Mouse (Mus musculus) heart, postnatal 0 days (tissue): ENCODE measurements around the gene Bhmt2.

Experiments
- CTCF ChIP-seq: IDR thresholded peaks from 2 replicates; pipeline ENCODE4 v1.5.1; 2016; ENCODE audit warnings: antibody characterized with exemption, control low read depth, low read depth
- EP300 ChIP-seq: IDR thresholded peaks from 2 replicates; pipeline ENCODE4 v1.6.1; 2016; ENCODE audit warnings: antibody characterized with exemption, low read depth

DNA sequence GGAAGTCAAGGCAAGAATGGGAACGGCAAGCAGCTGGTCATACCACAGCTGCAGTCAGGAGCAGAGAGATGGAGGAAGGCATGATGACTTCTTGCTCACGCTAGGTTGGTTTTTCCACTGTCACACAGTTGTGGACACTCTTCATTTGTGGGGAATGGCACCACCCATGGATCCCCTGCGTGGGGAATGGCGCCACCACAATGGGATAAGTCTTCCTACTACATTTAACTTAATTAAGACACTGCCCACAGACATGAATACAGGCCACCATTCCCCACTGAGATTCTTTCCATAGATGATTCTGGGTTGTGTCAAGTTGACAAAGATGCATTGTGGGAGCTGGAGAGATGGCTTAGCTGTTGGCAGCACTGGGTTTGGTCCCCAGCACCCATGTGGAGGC, 38.3 kb upstream of the Bhmt2 start:
- TF ChIP-seq CTCF (no peak), EP300 (no peak)
